Mouse (Mus musculus) testis, adult 2 months (tissue): Measurements from ENCODE around the gene Pex14. TPM values are rescaled to one million over a fixed set of nuclear protein-coding genes. Genes with fewer than 3 reads are reported as not detected.

Experiments used
- H3K27ac ChIP-seq: fragments of 200-500 bp; 2 replicates; pipeline ENCODE4 v1.5.1; 2012; ENCODE audit warnings: low read depth, low read length; ENCODE audit not compliant: control insufficient read depth, insufficient read depth
- H3K27me3 ChIP-seq: fragments of 200-500 bp; 2 replicates; pipeline ENCODE4 v1.6.1; 2012; ENCODE audit warnings: mild to moderate bottlenecking, low read length, moderate library complexity; ENCODE audit not compliant: control insufficient read depth, insufficient read depth
- H3K36me3 ChIP-seq: fragments of 200-500 bp; 2 replicates; pipeline ENCODE4 v1.6.1; 2012; ENCODE audit warnings: mild to moderate bottlenecking, low read length; ENCODE audit not compliant: control insufficient read depth, insufficient read depth
- H3K4me1 ChIP-seq: fragments of 200-500 bp; 2 replicates; pipeline ENCODE4 v1.6.1; 2012; ENCODE audit warnings: low read length; ENCODE audit not compliant: control insufficient read depth, insufficient read depth
- H3K4me3 ChIP-seq: fragments of 200-500 bp; 2 replicates; pipeline ENCODE4 v1.5.1; 2012; ENCODE audit warnings: low read depth, mild to moderate bottlenecking, low read length, moderate library complexity, mixed read lengths; ENCODE audit not compliant: control insufficient read depth
- CTCF ChIP-seq: fragments of 200-500 bp; IDR thresholded peaks from 2 replicates; pipeline ENCODE4 v1.5.1; 2012; ENCODE audit warnings: low read depth, mild to moderate bottlenecking, inconsistent platforms, low read length, moderate library complexity; ENCODE audit not compliant: control insufficient read depth, insufficient read depth, insufficient replicate concordance
- POLR2A ChIP-seq: fragments of 200-500 bp; IDR thresholded peaks from 2 replicates; pipeline ENCODE4 v1.6.1; 2012; ENCODE audit warnings: low read depth, mild to moderate bottlenecking, inconsistent platforms, low read length, moderate library complexity; ENCODE audit not compliant: control insufficient read depth
- polyA plus RNA-seq: library from polyadenylated mRNA; depleted of rRNA; stranded (reverse); fragments of >200 nt; gene quantifications from 2 replicates; pipeline ENCODE4 v1.2.3, GENCODE M21; 2012

The Pex14 gene
- polyA plus RNA-seq, 1 experiment, result 22.9 TPM

DNA sequence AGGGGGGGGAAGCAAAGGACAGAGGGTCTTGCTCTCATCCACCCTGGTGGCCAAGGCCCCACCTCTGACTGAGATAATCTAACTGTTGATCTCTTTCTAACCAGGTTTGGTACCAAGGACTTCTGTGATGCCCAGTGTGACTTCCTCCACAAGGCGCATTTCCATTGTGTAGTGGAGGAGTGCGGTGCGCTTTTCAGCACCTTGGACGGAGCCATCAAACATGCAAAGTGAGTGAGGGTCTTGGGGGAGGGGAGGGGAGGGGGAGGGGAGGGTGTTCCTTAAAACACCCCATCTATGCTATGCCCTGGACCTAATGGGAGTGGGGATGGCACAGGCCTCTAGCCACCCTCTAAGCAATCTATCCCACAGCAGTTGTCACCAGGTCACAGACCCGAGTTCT, 156.6 kb downstream of the Pex14 start:
- H3K27me3 ChIP-seq, result no peaks in the 10 kb centered on the region
- H3K36me3 ChIP-seq, result no peaks in the 10 kb centered on the region; the same call in 1 of the 2 replicates
- TF ChIP-seq CTCF, result no peak
- no peak for TF ChIP-seq POLR2A
- H3K27ac ChIP-seq, result no peak overlapping the region
- H3K4me1 ChIP-seq, result peaks cover 15% of the 10 kb centered on the region
- no peak overlapping the region for H3K4me3 ChIP-seq

- H3K4me3 ChIP-seq, result peak overlapping the region; percentile 70
- peak overlapping the region; percentile 68; the same call in 1 of the 2 replicates for H3K27ac ChIP-seq
- TF ChIP-seq CTCF (no peak), POLR2A (no peak)
- peaks cover 15% of the 10 kb centered on the region for H3K4me1 ChIP-seq
- no peaks in the 10 kb centered on the region; the same call in 1 of the 2 replicates for H3K36me3 ChIP-seq
- no peaks in the 10 kb centered on the region for H3K27me3 ChIP-seq
Measured at GRCm38 (mm10) chr4:148941321-148941720, 158.4 kb downstream of the Pex14 start.

DNA sequence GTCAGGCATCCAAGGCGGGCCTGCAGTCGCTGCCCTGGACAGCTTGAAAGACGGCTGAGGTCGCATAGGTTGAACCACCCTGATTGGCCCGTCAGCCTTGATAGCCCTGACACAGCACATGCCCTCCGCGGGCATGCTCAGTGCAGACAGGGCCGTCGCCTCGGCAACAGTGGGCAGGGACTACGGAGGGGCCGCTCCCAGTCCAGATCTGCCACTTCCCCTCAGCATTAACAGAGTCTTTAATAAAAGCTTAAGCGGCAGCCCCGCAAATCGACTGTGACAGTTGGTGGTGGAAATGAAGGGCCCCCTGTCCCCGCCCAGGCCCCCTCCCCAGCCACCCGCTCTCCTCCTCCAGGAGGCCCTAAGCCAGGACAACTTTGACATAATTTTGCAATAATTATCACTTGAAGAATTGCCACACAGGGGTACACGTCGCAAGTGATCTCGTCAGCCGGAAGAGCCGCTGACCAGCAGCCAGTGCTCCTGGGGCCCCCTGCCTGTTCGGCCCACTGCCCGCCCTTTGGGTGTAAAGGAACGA, 158.9 kb downstream of the Pex14 start:
- Histone ChIP-seq H3K36me3 (no peaks in the 10 kb centered on the region; the same call in 1 of the 2 replicates), H3K4me1 (peaks cover 15% of the 10 kb centered on the region), H3K27ac (0 out of 2 replicates have a peak overlapping the region, but pooled peaks have one; percentile 22), H3K27me3 (no peaks in the 10 kb centered on the region), H3K4me3 (peak overlapping the region; percentile 70)
- TF ChIP-seq CTCF (no peak), POLR2A (peak; percentile 69; the same call in 1 of the 2 replicates)

DNA sequence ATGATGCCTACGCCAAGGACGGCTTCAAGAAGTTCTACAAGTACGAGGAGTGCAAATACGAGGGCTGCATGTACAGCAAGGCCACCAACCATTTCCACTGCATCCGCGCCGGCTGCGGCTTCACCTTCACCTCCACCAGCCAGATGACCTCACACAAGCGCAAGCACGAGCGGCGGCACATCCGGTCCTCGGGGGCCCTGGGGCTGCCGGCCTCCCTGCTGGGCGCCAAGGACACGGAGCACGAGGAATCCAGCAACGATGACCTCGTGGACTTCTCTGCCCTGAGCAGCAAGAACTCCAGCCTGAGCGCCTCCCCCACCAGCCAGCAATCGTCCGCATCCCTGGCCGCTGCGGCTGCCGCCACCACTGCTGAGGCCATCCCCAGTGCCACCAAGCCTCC, 161.1 kb downstream of the Pex14 start:
- TF ChIP-seq CTCF (no peak), POLR2A (no peak)
- Histone ChIP-seq H3K36me3 (no peaks in the 10 kb centered on the region; the same call in 1 of the 2 replicates), H3K4me1 (peaks cover 15% of the 10 kb centered on the region), H3K27me3 (no peaks in the 10 kb centered on the region), H3K27ac (no peak overlapping the region), H3K4me3 (no peak overlapping the region)

GRCm38 (mm10) chr4:148936727-148937126, 162.9 kb downstream of the Pex14 start:
- Histone ChIP-seq H3K27me3 (no peaks in the 10 kb centered on the region), H3K4me1 (peaks cover 15% of the 10 kb centered on the region), H3K27ac (no peak overlapping the region), H3K4me3 (no peak overlapping the region), H3K36me3 (no peaks in the 10 kb centered on the region)
- TF ChIP-seq POLR2A (no peak), CTCF (no peak)

GRCm38 (mm10) chr4:148936111-148936510, 163.6 kb downstream of the Pex14 start:
- Histone ChIP-seq H3K27ac (no peak overlapping the region), H3K36me3 (no peaks in the 10 kb centered on the region)

DNA sequence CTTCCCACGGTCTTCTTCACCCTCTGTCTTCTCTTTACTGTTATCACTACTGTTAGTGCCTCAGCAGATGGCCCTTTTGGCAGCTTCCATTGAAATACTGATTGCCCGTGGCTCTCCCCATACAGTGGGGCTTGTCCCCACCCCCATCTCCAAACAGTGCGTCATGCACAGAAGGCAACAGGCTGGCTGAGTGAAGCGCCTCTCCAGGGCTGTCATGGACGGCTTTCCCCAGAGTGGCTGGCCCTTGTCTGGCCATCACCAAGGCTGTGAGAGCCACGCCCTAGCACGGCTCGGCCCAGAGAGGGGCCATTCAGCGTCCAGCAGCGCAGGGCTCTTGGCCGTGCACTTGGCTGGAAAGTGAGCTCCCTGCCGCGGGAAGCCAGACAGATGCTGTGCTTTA, 164.5 kb downstream of the Pex14 start:
- peaks cover 4% of the 10 kb centered on the region for H3K4me1 ChIP-seq
- TF ChIP-seq POLR2A, result no peak
- no peak for TF ChIP-seq CTCF
- H3K27ac ChIP-seq, result no peak overlapping the region
- H3K36me3 ChIP-seq, result no peaks in the 10 kb centered on the region
- H3K27me3 ChIP-seq, result no peaks in the 10 kb centered on the region
- H3K4me3 ChIP-seq, result no peak overlapping the region

More at GRCm38 (mm10) chr4:148936111-148936510, 163.6 kb downstream of the Pex14 start:
- H3K27me3 ChIP-seq, result no peaks in the 10 kb centered on the region
- TF ChIP-seq CTCF (no peak), POLR2A (no peak)
- H3K4me3 ChIP-seq, result no peak overlapping the region
- H3K4me1 ChIP-seq, result peaks cover 9% of the 10 kb centered on the region
